Mouse (Mus musculus) liver, adult 2 months (tissue): ENCODE measurements at regions not wholly inside any gene's neighbourhood (a gene's known extent, or its start where the extent isn't known, plus 50 kb on each side); places are given as distances from the start of the nearest gene placed in this dataset.

ENCODE experiments used
- CTCF ChIP-seq: fragments of 200-500 bp; IDR thresholded peaks from 2 replicates; pipeline ENCODE4 v1.5.1; 2011; ENCODE audit warnings: low read depth, low read length, control low read depth
- POLR2A ChIP-seq: fragments of 200-500 bp; IDR thresholded peaks from 2 replicates; pipeline ENCODE4 v1.6.1; 2011; ENCODE audit warnings: low read length, control low read depth; ENCODE audit not compliant: insufficient read depth; ENCODE audit errors: extremely low read depth

GRCm38 (mm10) chr6:49987141-49987540 lies 122.9 kb upstream of the Mpp6 start:
- TF ChIP-seq CTCF (no peak), POLR2A (no peak)
